Mouse (Mus musculus) MEL (cell line): ENCODE measurements around the gene Pfdn6. TPM values are rescaled to one million over a fixed set of nuclear protein-coding genes. Genes with fewer than 3 reads are reported as not detected.

Experiments used
- DNase-seq: peaks from one replicate; pipeline ENCODE4 v3.0.0; 2011; ENCODE audit warnings: low read depth, low spot score
- H3K27ac ChIP-seq: 2 replicates; pipeline ENCODE4 v1.5.1; 2012; ENCODE audit warnings: low read depth, mild to moderate bottlenecking, control low read depth, low read length, moderate library complexity; ENCODE audit not compliant: control insufficient read depth
- H3K27me3 ChIP-seq, 2 experiments: fragments of 150-350 bp in 1 of 2; sonication (generic) in 1 of 2; 2 replicates each; pipeline ENCODE4 v1.6.1; 2012; ENCODE audit warnings: low read length in 2 of 2, mild to moderate bottlenecking in 2 of 2, improper control_type of control experiment in 1 of 2, moderate library complexity in 1 of 2; ENCODE audit not compliant: insufficient read depth in 2 of 2, control insufficient read depth in 1 of 2
- H3K36me3 ChIP-seq, 2 experiments: 2 replicates each; pipeline ENCODE4 v1.6.1; 2012 to 2014; ENCODE audit warnings: low read length in 2 of 2, improper control_type of control experiment in 1 of 2, inconsistent platforms in 1 of 2, mild to moderate bottlenecking in 1 of 2; ENCODE audit not compliant: insufficient read depth in 2 of 2, control insufficient read depth in 1 of 2
- H3K4me1 ChIP-seq, 2 experiments: fragments of 150-350 bp in 1 of 2; sonication (generic) in 1 of 2; 2 replicates each; pipeline ENCODE4 v1.6.1; 2012; ENCODE audit warnings: low read length in 2 of 2, improper control_type of control experiment in 1 of 2, mild to moderate bottlenecking in 1 of 2; ENCODE audit not compliant: insufficient read depth in 2 of 2, control insufficient read depth in 1 of 2
- H3K4me3 ChIP-seq, 2 experiments: fragments of 150-350 bp in 1 of 2; sonication (generic) in 1 of 2; 2 replicates each; pipeline ENCODE4 v1.5.1; 2012; ENCODE audit warnings: low read depth in 2 of 2, low read length in 2 of 2, mild to moderate bottlenecking in 2 of 2, moderate library complexity in 2 of 2, control low read depth in 1 of 2, improper control_type of control experiment in 1 of 2; ENCODE audit not compliant: control insufficient read depth in 1 of 2, insufficient read depth in 1 of 2
- H3K79me2 ChIP-seq: 2 replicates; pipeline ENCODE4 v1.6.1; 2012; ENCODE audit warnings: mild to moderate bottlenecking, low read length, moderate library complexity; ENCODE audit not compliant: control insufficient read depth, poor library complexity, insufficient read depth
- H3K9ac ChIP-seq: 2 replicates; pipeline ENCODE4 v1.6.1; 2012; ENCODE audit warnings: low read depth, mild to moderate bottlenecking, control low read depth, low read length, moderate library complexity; ENCODE audit not compliant: control insufficient read depth, poor library complexity, severe bottlenecking
- H3K9me3 ChIP-seq: fragments of 150-350 bp; sonication (generic); replicated peaks from 2 replicates; pipeline ENCODE4 v1.6.1; 2012; ENCODE audit warnings: mild to moderate bottlenecking, low read length, improper control_type of control experiment, moderate library complexity; ENCODE audit not compliant: insufficient read depth
- BHLHE40 ChIP-seq: IDR thresholded peaks from 2 replicates; pipeline ENCODE4 v1.6.1; 2012; ENCODE audit warnings: low read depth, mild to moderate bottlenecking, inconsistent platforms, low read length, improper control_type of control experiment, borderline replicate concordance
- CHD1 ChIP-seq: IDR thresholded peaks from 2 replicates; pipeline ENCODE4 v1.6.1; 2012; ENCODE audit warnings: low read depth, mild to moderate bottlenecking, inconsistent platforms, low read length, improper control_type of control experiment
- E2F4 ChIP-seq: IDR thresholded peaks from 2 replicates; pipeline ENCODE4 v1.6.1; 2011; ENCODE audit warnings: low read depth, low read length, improper control_type of control experiment, borderline replicate concordance
- ELF1 ChIP-seq: IDR thresholded peaks from 2 replicates; pipeline ENCODE4 v1.6.1; 2014; ENCODE audit warnings: low read depth, mild to moderate bottlenecking, inconsistent platforms, low read length, improper control_type of control experiment, moderate library complexity
- EP300 ChIP-seq, 2 experiments: IDR thresholded peaks; 2 replicates each; pipeline ENCODE4 v1.6.1; 2011; ENCODE audit warnings: improper control_type of control experiment in 2 of 2, low read length in 2 of 2, low read depth in 1 of 2, mild to moderate bottlenecking in 1 of 2
- GATA1 ChIP-seq: IDR thresholded peaks from 2 replicates; pipeline ENCODE4 v1.6.1; 2011; ENCODE audit warnings: low read depth, low read length, improper control_type of control experiment
- NELFE ChIP-seq: IDR thresholded peaks from 2 replicates; pipeline ENCODE4 v1.6.1; 2011; ENCODE audit warnings: low read depth, low read length, improper control_type of control experiment
- NRF1 ChIP-seq: IDR thresholded peaks from 2 replicates; pipeline ENCODE4 v1.6.1; 2014; ENCODE audit warnings: low read depth, mild to moderate bottlenecking, inconsistent platforms, low read length, improper control_type of control experiment, moderate library complexity; ENCODE audit not compliant: poor library complexity, insufficient read depth, severe bottlenecking
- POLR2A ChIP-seq, 2 experiments: IDR thresholded peaks; 2 replicates each; pipeline ENCODE4 v1.6.1; 2011 to 2012; ENCODE audit warnings: low read length in 2 of 2, mild to moderate bottlenecking in 2 of 2, control low read depth in 1 of 2, improper control_type of control experiment in 1 of 2, low read depth in 1 of 2, moderate library complexity in 1 of 2; ENCODE audit not compliant: control insufficient read depth in 1 of 2, insufficient read depth in 1 of 2, poor library complexity in 1 of 2
- POLR2AphosphoS2 ChIP-seq: IDR thresholded peaks from 2 replicates; pipeline ENCODE4 v1.6.1; 2011; ENCODE audit warnings: low read length, improper control_type of control experiment
- POLR2AphosphoS5 ChIP-seq: IDR thresholded peaks from 2 replicates; pipeline ENCODE4 v1.6.1; 2012; ENCODE audit warnings: low read depth, borderline replicate concordance, mild to moderate bottlenecking, inconsistent platforms, low read length, moderate library complexity, mixed read lengths
- RCOR1 ChIP-seq: IDR thresholded peaks from 2 replicates; pipeline ENCODE4 v1.6.1; 2012; ENCODE audit warnings: low read depth, mild to moderate bottlenecking, inconsistent platforms, low read length, improper control_type of control experiment
- USF1 ChIP-seq: IDR thresholded peaks from 2 replicates; pipeline ENCODE4 v1.6.1; 2014; ENCODE audit warnings: low read depth, mild to moderate bottlenecking, inconsistent platforms, low read length, improper control_type of control experiment, moderate library complexity
- ZC3H11A ChIP-seq: IDR thresholded peaks from 2 replicates; pipeline ENCODE4 v1.6.1; 2012; ENCODE audit warnings: low read depth, mild to moderate bottlenecking, inconsistent platforms, low read length, improper control_type of control experiment
- ZKSCAN1 ChIP-seq: IDR thresholded peaks from 2 replicates; pipeline ENCODE4 v1.6.1; 2012; ENCODE audit warnings: low read depth, mild to moderate bottlenecking, inconsistent platforms, low read length, improper control_type of control experiment, moderate library complexity
- ZMIZ1 ChIP-seq: IDR thresholded peaks from 2 replicates; pipeline ENCODE4 v1.6.1; 2012; ENCODE audit warnings: low read depth, mild to moderate bottlenecking, inconsistent platforms, low read length, improper control_type of control experiment, moderate library complexity
- ZNF384 ChIP-seq: IDR thresholded peaks from 2 replicates; pipeline ENCODE4 v1.6.1; 2012; ENCODE audit warnings: low read depth, mild to moderate bottlenecking, inconsistent platforms, low read length, improper control_type of control experiment
- polyA plus RNA-seq, 2 experiments: library from polyadenylated mRNA; stranded (reverse) in 1 of 2; unstranded in 1 of 2; fragments of >175 nt in 1 of 2; fragments of >200 nt in 1 of 2; gene quantifications; 2 replicates each; pipeline versions ENCODE4 v1.2.1 to v1.2.4; 2012; ENCODE audit warnings: low replicate concordance in 2 of 2, low read depth in 1 of 2; ENCODE audit not compliant: insufficient read length in 2 of 2, insufficient read depth in 1 of 2, missing spikeins in 1 of 2
- total RNA-seq: library from RNA; depleted of rRNA; stranded (reverse); fragments of 300-350 nt; gene quantifications from 2 replicates; pipeline ENCODE4 v1.2.3, GENCODE M21; 2012

Pfdn6 gene
- total and polyA plus RNA-seq, 3 experiments: 222 to 239 TPM; not detected in 1

- peaks cover 0 to 3% of the 10 kb centered on the region in 2 experiments; a peak in 2 of 4 replicates for H3K36me3 ChIP-seq
- no peak for DNase-seq
- peaks cover 24% of the 10 kb centered on the region for H3K79me2 ChIP-seq
- no peak overlapping the region for H3K27ac ChIP-seq
- H3K4me1 ChIP-seq: peaks cover 0 to 7% of the 10 kb centered on the region in 2 experiments; a peak in 2 of 4 replicates
- no peak for TF ChIP-seq ELF1
- TF ChIP-seq RCOR1: no peak
- TF ChIP-seq EP300 (IDR thresholded peaks at IDR 0.05; ENCODE audit: low read depth in 1 of 2, low read length in 2 of 2): no peak
- no peak for TF ChIP-seq ZMIZ1
- TF ChIP-seq POLR2AphosphoS2: no peak
- no peak for TF ChIP-seq USF1
- TF ChIP-seq BHLHE40: no peak
- TF ChIP-seq NRF1: no peak
- no peak for TF ChIP-seq ZC3H11A
- TF ChIP-seq NELFE: no peak
- no peak for TF ChIP-seq GATA1
- TF ChIP-seq ZNF384: no peak
- no peak overlapping the region for H3K4me3 ChIP-seq
- no peak overlapping the region for H3K9ac ChIP-seq
- H3K9me3 ChIP-seq: no peaks in the 10 kb centered on the region
- H3K27me3 ChIP-seq: no peaks in the 10 kb centered on the region
Measured at GRCm38 (mm10) chr17:33932448-33932847, 7.7 kb downstream of the Pfdn6 start.

DNA sequence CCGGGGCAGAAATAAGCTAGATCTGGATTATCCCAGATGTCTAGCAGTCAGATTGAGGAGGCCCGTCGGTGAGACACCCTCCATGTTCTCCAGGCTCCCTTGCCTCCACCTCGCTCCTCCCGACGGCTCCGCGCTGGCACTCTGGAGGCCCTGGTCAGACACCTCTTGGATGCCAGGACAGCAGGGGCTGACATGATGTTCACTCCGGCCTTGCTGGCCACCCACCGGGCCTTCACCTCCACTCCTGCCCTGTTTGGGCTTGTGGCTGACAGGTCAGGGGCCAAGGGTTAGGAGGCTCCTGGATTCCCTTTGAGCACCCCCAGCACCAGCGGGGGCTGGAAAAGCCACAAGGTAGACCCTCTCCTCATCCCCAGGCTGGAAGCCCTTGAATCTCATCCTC lies 8.2 kb downstream of the Pfdn6 start:
- DNase-seq: no peak
- TF ChIP-seq BHLHE40 (no peak), POLR2A (IDR thresholded peaks at IDR 0.05; ENCODE audit: control insufficient read depth in 1 of 2, insufficient read depth in 1 of 2, low read depth in 1 of 2, low read length in 2 of 2, poor library complexity in 1 of 2) (no peak), E2F4 (no peak), GATA1 (no peak), POLR2AphosphoS5 (no peak), ZMIZ1 (no peak), CHD1 (no peak), ZKSCAN1 (no peak), ZNF384 (no peak)
- TF ChIP-seq, all 39 proteins: peak for 0
- peaks cover 0 to 7% of the 10 kb centered on the region in 2 experiments; a peak in 2 of 4 replicates for H3K4me1 ChIP-seq
- peaks cover 0 to 3% of the 10 kb centered on the region in 2 experiments; a peak in 2 of 4 replicates for H3K36me3 ChIP-seq
- H3K79me2 ChIP-seq: peaks cover 24% of the 10 kb centered on the region
- no peak overlapping the region for H3K9ac ChIP-seq
- no peak overlapping the region for H3K4me3 ChIP-seq
- H3K9me3 ChIP-seq: no peaks in the 10 kb centered on the region
- H3K27ac ChIP-seq: no peak overlapping the region
- no peaks in the 10 kb centered on the region for H3K27me3 ChIP-seq
